In the genomic region with DNA sequence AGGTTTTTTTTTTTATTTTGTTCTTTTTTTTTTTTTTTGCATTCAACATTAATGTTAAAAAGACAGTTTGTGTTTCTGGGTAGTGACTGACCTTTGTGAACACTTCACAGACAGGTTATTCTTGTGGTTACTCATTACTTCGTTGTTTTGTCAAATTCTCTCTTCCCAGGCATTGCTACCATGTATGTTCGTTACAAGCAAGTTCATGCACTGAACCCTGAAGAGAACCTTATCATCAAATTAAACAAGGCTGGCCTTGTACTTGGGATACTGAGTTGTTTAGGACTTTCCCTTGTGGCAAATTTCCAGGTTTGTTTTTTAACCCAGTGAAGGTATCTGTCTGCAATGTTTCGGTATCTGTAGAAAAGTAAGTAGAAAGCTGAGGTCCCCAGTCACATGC, we compare ENCODE assay signal across 18 mouse cellular contexts.
"Had no signal": no experiment of that assay in that cellular context is flagged by ENCODE, and none has a peak within 500 bp of the region (broad histone marks: within the 10 kb centered on the region; RNA-seq: fewer than 3 reads in every experiment).

No protein-coding gene starts in this region.

- H3K36me3 ChIP-seq: midbrain, embryonic 12.5 days had no signal

- H3K4me2 ChIP-seq: lung, embryonic 14.5 days; midbrain, embryonic 12.5 days; neural tube, embryonic 13.5 days; neural tube, embryonic 15.5 days had no signal

- H3K27ac ChIP-seq: midbrain, embryonic 10.5 days; midbrain, embryonic 12.5 days; neural tube, embryonic 13.5 days; neural tube, embryonic 15.5 days had no signal

- ATAC-seq: midbrain, embryonic 16.5 days had no signal

- H3K9ac ChIP-seq: lung, embryonic 14.5 days; midbrain, embryonic 12.5 days; neural tube, embryonic 13.5 days; neural tube, embryonic 15.5 days had no signal

- H3K27me3 ChIP-seq: midbrain, embryonic 12.5 days; neural tube, embryonic 13.5 days; neural tube, embryonic 15.5 days had no signal

- H3K4me3 ChIP-seq: midbrain, embryonic 10.5 days; midbrain, embryonic 12.5 days; myocyte; neural tube, embryonic 13.5 days; neural tube, embryonic 15.5 days had no signal

- H3K9me3 ChIP-seq: midbrain, embryonic 10.5 days; midbrain, embryonic 12.5 days; neural tube, embryonic 13.5 days; neural tube, embryonic 15.5 days had no signal

- DNase-seq: lung, embryonic 14.5 days; lung, postnatal 10 days; lung, postnatal 4 days; midbrain, embryonic 14.5 days; retina, postnatal 1 day; right cerebral cortex, adult 18-20 months; right cerebral cortex, postnatal 25 days; right cerebral cortex, postnatal 4 days; spleen, adult 18-20 months; thymus, adult 18-20 months; thymus, postnatal 14 days; thymus, postnatal 36 days had no signal

- H3K4me1 ChIP-seq: midbrain, embryonic 10.5 days; midbrain, embryonic 12.5 days; neural tube, embryonic 13.5 days; neural tube, embryonic 15.5 days had no signal
